Mouse (Mus musculus) embryonic fibroblast, embryonic 13.5 days (primary cell): Measurements from ENCODE around the gene Tap1.

Source experiments
- CTCF ChIP-seq: IDR thresholded peaks from 2 replicates; pipeline ENCODE4 v1.5.1; 2011; ENCODE audit warnings: mild to moderate bottlenecking, control low read depth, low read length, moderate library complexity, borderline replicate concordance; ENCODE audit not compliant: insufficient read depth
- POLR2A ChIP-seq: IDR thresholded peaks from 2 replicates; pipeline ENCODE4 v1.6.1; 2011; ENCODE audit warnings: low read depth, mild to moderate bottlenecking, control low read depth, low read length, moderate library complexity

GRCm38 (mm10) chr17:34188010-34188409, 657 bp downstream of the Tap1 start:
- no peak for TF ChIP-seq CTCF
- TF ChIP-seq POLR2A, result no peak
